8 mouse cellular contexts compared by ENCODE assay signal in the genomic region with DNA sequence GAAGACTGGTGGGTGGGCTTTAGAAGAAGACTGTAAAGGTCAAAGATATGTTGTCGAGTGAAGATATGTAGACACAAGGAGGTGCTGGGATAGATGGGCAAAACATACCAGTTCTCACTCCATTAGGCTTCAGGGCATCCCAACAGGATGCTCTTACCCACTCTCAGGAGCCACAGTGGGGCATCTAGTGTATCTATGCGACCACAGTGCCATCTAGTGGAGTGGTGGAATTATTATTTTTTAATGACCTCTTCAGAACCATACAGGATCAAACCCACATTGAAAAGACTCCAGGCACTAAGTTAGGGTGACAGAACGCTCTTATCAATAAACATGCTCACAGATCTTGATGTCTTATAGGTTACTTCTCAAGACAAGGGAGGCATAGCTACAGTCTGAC.
A peak's percentile ranks its signal among the peaks of the same experiment; 100 is the strongest.
DNase-seq lines count a peak whose midpoint lies in the region; ATAC-seq and TF ChIP-seq lines count a peak whose summit lies in the region.
"Had no signal": no experiment of that assay in that cellular context is flagged by ENCODE, and none has a peak within 500 bp of the region (broad histone marks: within the 10 kb centered on the region; RNA-seq: fewer than 3 reads in every experiment).

No protein-coding gene starts in this region.

- no peaks in the 10 kb centered on the region for H3K4me1 ChIP-seq in liver, adult 2 months (ENCODE audit: control insufficient read depth, insufficient read depth, low read length)

- peak; percentile 40 for DNase-seq in A20 (ENCODE audit: low read depth, low spot score)
- DNase-seq in CD4-positive, CD25-positive, alpha-beta regulatory T cell, adult 2 months (ENCODE audit: low read depth, low spot score): peak; percentile 65
- DNase-seq in brain, embryonic 14.5 days (ENCODE audit: low read depth): peak; percentile 77
- DNase-seq in induced T-regulatory cell, adult 2 months (ENCODE audit: low read depth): peak; percentile 69
- DNase-seq in liver, adult 2 months (ENCODE audit: extremely low read depth, low read depth, low spot score): peak; percentile 24

- H3K4me3 ChIP-seq in liver, adult 2 months (ENCODE audit: insufficient read depth, low read depth, low read length): no peak overlapping the region
- H3K4me3 ChIP-seq: limb, embryonic 15.5 days had no signal

- TF ChIP-seq POLR2A in brain, embryonic 14.5 days (IDR thresholded peaks at IDR 0.05; ENCODE audit: borderline replicate concordance, extremely low read depth, insufficient read depth, insufficient read length, poor library complexity, severe bottlenecking): no peak
- no peak for TF ChIP-seq POLR2A in liver, adult 2 months (IDR thresholded peaks at IDR 0.05; ENCODE audit: extremely low read depth, insufficient read depth, low read length)

- ATAC-seq in erythroblast, adult 5-6 weeks (replicated peaks; ENCODE audit: low FRiP score, poor library complexity, severe bottlenecking): 0 out of 2 replicates have a peak, but pooled peaks have one; percentile 55
- ATAC-seq in neutrophil, adult 5-6 weeks (ENCODE audit: extremely low read depth, insufficient number of reproducible peaks, low FRiP score, poor library complexity, severe bottlenecking): peak; percentile 44; the same call in 1 of the 2 replicates

- TF ChIP-seq CTCF in brain, embryonic 14.5 days (IDR thresholded peaks at IDR 0.05; ENCODE audit: borderline replicate concordance, extremely low read depth, insufficient read depth, insufficient read length): peak; percentile 57; the same call in 1 of the 2 replicates
- TF ChIP-seq CTCF in liver, adult 2 months (IDR thresholded peaks at IDR 0.05; ENCODE audit: low read depth, low read length): peak; percentile 42; the same call in 1 of the 2 replicates

- WGBS in liver, adult 2 months: 40% methylated on average over 3 of the region's 3 CpGs

- H3K9ac ChIP-seq in liver, adult 2 months (ENCODE audit: low read depth, low read length): no peak overlapping the region
- H3K9ac ChIP-seq: limb, embryonic 15.5 days had no signal

- H3K79me2 ChIP-seq in liver, adult 2 months (ENCODE audit: control insufficient read depth, insufficient read depth, low read length): no peaks in the 10 kb centered on the region

- H3K27me3 ChIP-seq in liver, adult 2 months (ENCODE audit: control insufficient read depth, insufficient read depth, low read length): no peaks in the 10 kb centered on the region

- no peaks in the 10 kb centered on the region for H3K36me3 ChIP-seq in liver, adult 2 months (ENCODE audit: control insufficient read depth, insufficient read depth, low read length)
- H3K36me3 ChIP-seq: limb, embryonic 15.5 days had no signal

- no peak overlapping the region for H3K27ac ChIP-seq in liver, adult 2 months (replicated peaks; ENCODE audit: insufficient read depth, low read depth, low read length)

Comparison
In these comparisons a context has a peak if more than half of its experiments do, and no peak if none do; other contexts are left out.
1. DNase-seq: peak in every context shown above with its lines; median percentile 77 in brain, embryonic 14.5 days; 69 in induced T-regulatory cell, adult 2 months; 65 in CD4-positive, CD25-positive, alpha-beta regulatory T cell, adult 2 months; 40 in A20; 24 in liver, adult 2 months.